Mouse (Mus musculus) lung, adult 2 months (tissue): ENCODE data around the gene Plcl1. TPM values are rescaled to one million over a fixed set of nuclear protein-coding genes. Genes with fewer than 3 reads are reported as not detected.

ENCODE experiments used
- DNase-seq: peaks from one replicate; pipeline ENCODE4 v3.0.0; 2022
- H3K4me1 ChIP-seq: fragments of 200-500 bp; 2 replicates; pipeline ENCODE4 v1.6.1; 2011; ENCODE audit warnings: low read length; ENCODE audit not compliant: control insufficient read depth, insufficient read depth
- H3K4me3 ChIP-seq: fragments of 200-500 bp; replicated peaks from 2 replicates; pipeline ENCODE3; 2011; ENCODE audit warnings: low read depth, mild to moderate bottlenecking, control low read depth, low read length; ENCODE audit errors: extremely low read depth
- CTCF ChIP-seq: fragments of 200-500 bp; IDR thresholded peaks from 2 replicates; pipeline ENCODE4 v1.5.1; 2011; ENCODE audit warnings: mild to moderate bottlenecking, low read length, control low read depth; ENCODE audit not compliant: insufficient read depth
- POLR2A ChIP-seq: fragments of 200-500 bp; IDR thresholded peaks from 2 replicates; pipeline ENCODE4 v1.6.1; 2011; ENCODE audit warnings: low read depth, mild to moderate bottlenecking, control low read depth, low read length, borderline replicate concordance; ENCODE audit errors: extremely low read depth
- WGBS: fragments of 180-500 bp; shearing (Covaris S2); methylation state at CpG from one replicate; pipeline ENCODE4 v1.1.7; 2018; 5-methylcytosine and 5-hydroxymethylcytosine counted together
- polyA plus RNA-seq: library from polyadenylated mRNA; depleted of rRNA; stranded (reverse); fragments of >200 nt; gene quantifications from 2 replicates; pipeline ENCODE4 v1.2.3, GENCODE M21; 2012

The Plcl1 gene
- polyA plus RNA-seq, 1 experiment: 2.4 TPM

DNA sequence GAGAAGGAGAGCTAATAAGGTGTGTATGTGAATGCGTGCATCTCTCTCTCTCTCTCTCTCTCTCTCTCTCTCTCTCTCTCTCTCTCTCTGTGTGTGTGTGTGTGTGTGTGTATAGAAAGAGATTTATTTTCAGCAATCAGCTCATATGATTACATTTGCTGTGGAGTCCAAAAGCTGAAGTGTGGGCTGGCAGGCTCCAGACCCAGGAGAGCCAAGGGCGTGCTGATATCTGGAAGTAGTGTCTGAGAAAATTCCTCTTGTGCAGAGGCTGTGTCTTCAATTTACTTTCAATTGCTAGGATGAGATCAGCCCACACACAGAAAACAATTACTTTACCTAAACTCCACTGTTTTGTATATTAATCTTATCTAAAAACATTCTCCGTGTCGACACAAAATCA, 179.7 kb downstream of the Plcl1 start:
- TF ChIP-seq POLR2A: no peak
- 75% methylated on average over 4 of the region's 4 CpGs for WGBS
- no peaks in the 10 kb centered on the region for H3K4me1 ChIP-seq
- H3K4me3 ChIP-seq: no peak overlapping the region
- no peak for DNase-seq

DNA sequence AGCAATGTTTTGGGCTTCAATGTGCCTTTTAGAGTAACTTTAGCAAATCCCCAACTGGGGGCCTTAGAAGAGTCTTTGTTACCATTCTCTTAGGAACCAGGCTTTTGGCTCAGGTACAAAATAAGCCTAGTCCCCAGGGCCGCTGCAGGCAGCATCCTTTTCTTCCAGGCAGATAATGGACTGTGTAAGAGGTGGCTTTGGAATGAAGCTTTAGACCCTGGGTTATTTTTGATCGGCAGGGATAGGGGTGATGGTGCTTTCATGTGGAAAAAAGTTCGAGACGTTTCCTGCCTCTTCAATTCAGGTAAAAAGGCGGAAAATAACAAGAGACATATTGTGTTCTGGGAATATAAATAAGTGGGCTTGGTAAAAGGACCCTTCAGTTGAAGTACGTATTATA, 182.4 kb downstream of the Plcl1 start:
- TF ChIP-seq POLR2A (no peak), CTCF (no peak)
- 77% methylated on average over 6 of the region's 6 CpGs for WGBS

DNA sequence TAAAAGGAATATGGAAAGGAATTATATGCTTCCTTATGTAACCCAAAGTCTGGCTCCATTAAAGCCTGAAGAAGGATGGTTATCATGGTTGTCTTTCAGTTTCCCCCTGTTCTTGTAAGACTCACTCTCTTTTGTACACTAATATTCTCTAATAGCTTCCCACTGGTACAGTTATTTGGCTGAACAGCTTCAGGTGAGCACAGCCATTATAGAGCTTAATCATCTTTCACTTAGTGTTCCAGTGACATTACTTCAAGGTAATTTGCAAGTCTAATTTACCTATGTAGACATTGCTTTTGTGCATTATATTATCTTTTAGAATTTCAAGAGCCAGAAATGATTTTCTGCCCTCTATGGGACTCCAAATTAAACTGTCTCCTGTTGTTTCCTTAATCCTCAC, 184.3 kb downstream of the Plcl1 start:
- Histone ChIP-seq H3K4me1 (no peaks in the 10 kb centered on the region), H3K4me3 (no peak overlapping the region)
- no peak for DNase-seq
- no peak for TF ChIP-seq CTCF
- TF ChIP-seq POLR2A: no peak

More for the DNA sequence above, 182.4 kb downstream of the Plcl1 start:
- H3K4me1 ChIP-seq: no peaks in the 10 kb centered on the region
- no peak for DNase-seq
- no peak overlapping the region for H3K4me3 ChIP-seq

DNA sequence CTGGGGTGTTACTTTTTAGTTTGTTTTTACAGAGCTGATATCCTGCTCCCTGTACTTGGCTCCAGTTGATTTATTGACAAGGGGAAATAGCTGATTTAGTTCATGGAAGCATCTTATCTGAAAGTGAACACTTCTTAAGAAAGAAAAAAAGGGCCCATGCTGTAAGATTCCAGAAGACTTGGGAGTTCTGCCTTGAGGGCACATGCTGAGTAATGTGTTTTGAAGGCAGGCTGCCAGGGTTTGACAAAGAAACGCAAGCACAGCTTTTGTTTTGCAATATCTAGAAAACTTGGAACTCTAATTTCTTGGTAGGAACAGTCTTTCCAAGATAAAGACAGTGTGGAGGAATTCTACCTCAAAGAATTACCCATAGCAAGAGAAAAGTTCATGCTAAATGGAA, 194.8 kb downstream of the Plcl1 start:
- Histone ChIP-seq H3K4me3 (no peak overlapping the region), H3K4me1 (no peaks in the 10 kb centered on the region)
- 35% methylated on average over 1 of the region's 1 CpGs for WGBS
- TF ChIP-seq CTCF: no peak
- no peak for TF ChIP-seq POLR2A
- DNase-seq: no peak

DNA sequence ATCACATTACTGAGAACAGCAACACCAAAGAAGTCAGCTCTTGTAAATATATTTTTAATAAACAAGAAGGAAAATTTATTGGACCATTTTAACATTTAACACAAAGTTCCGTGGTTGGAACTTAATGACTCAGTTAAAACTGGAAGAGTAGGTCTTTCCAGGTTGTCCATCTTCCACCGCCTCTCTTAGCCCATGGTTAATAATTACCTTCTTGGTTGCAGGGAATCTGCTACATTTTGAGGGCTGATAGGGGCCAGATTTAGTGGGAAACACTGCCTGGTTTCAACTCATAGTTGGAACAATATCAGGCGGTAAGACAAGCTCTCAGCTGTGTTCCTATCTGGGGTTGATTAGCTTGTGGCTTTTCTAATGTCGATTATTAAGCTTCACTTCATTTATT, 198.9 kb downstream of the Plcl1 start:
- H3K4me3 ChIP-seq: no peak overlapping the region
- DNase-seq: no peak
- TF ChIP-seq CTCF (no peak), POLR2A (no peak)
- 82% methylated on average over 4 of the region's 4 CpGs for WGBS
- H3K4me1 ChIP-seq: no peaks in the 10 kb centered on the region

DNA sequence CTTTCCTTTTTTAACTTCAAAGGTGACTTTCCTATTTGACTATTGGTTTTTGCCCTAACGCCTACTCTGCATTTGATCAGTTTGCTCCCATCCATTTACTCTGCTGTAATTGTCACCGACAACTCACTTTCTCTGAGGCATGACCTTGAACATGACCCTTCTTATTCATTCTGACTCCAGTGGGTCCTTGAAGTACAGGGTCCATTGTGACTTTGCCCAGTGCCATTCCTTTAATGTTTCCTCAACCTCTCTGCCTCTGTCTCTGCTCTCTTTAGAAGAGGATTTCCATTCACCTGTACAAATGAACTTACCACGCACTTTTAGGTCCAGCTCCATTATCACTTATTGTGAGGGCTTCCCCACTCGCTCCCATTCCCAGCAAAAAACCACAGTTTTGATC, 199.7 kb downstream of the Plcl1 start:
- DNase-seq: no peak
- WGBS: 89% methylated on average over 4 of the region's 4 CpGs
- Histone ChIP-seq H3K4me3 (no peak overlapping the region), H3K4me1 (no peaks in the 10 kb centered on the region)
- TF ChIP-seq POLR2A (no peak), CTCF (no peak)

DNA sequence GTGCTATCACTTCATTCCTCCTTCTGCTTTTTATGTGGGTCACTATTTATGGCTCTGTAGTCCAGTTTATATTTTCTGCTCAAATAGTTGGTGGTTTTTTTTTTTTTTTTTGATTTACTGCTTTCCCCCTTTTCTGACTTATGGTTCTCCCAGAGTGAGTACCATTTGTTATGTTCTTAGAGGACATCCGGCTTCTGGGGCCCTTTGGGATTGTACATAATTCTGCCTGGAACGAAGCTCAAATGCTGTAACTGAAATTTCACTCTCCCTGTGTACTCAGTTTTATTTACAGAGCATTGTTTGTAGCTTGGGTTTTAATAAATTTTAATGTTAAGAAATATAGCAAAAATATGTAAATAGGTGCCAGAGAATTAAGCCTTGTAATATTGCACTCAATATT, 200.2 kb downstream of the Plcl1 start:
- DNase-seq: no peak
- Histone ChIP-seq H3K4me1 (no peaks in the 10 kb centered on the region), H3K4me3 (no peak overlapping the region)
- TF ChIP-seq POLR2A (no peak), CTCF (no peak)
- 81% methylated on average over 2 of the region's 2 CpGs for WGBS

DNA sequence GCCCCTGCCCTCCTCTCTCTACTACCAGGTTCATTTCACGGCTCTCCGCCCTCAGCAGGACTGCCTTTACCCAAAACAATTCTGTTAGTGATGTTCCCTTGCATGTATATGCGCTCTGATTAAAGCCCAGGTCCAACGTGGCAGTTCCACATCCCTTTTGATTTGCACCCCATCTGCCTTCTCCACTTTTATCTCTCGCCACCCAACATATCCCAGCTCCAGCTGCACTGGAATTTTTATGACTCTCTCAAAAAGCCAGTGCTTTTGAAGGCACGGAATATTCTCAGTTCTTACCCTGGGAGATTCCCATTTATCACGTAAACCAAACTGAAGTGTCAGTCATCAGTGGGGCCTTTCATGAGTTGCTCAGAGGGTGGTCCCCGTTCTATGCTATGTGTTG, 200.7 kb downstream of the Plcl1 start:
- no peak for DNase-seq
- WGBS: 71% methylated on average over 8 of the region's 8 CpGs
- TF ChIP-seq CTCF (no peak), POLR2A (no peak)
- Histone ChIP-seq H3K4me1 (no peaks in the 10 kb centered on the region), H3K4me3 (no peak overlapping the region)

DNA sequence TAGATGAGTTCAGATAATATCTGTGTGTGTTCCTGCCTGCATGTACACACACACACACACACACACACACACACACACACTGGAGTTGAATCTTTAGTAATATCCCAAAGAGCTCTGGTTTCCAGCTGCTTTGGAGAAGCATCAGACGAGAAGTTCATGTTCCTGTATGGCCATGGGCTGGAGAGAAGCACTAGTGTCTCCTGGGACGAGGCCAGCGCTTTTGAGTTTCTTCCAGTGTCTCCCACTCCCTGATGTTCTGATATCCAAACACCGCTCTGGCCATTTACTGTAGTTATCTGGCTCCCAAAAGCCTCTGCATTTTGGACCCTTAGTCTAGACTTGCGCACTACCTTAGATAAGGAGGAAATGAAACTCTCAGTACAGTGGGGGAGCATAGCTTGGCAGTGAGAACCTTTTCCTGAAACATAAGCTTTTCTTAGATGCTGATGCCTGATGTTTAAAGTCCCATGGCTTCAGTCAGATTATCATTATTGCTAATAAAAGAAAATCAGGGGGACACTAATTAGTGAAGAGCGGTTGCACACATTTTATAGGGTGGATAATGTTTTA, 207.1 kb downstream of the Plcl1 start:
- Histone ChIP-seq H3K4me1 (no peaks in the 10 kb centered on the region; the same call in 1 of the 2 replicates), H3K4me3 (no peak overlapping the region)
- TF ChIP-seq CTCF (no peak), POLR2A (no peak)
- 70% methylated on average over 6 of the region's 6 CpGs for WGBS
- DNase-seq: no peak

DNA sequence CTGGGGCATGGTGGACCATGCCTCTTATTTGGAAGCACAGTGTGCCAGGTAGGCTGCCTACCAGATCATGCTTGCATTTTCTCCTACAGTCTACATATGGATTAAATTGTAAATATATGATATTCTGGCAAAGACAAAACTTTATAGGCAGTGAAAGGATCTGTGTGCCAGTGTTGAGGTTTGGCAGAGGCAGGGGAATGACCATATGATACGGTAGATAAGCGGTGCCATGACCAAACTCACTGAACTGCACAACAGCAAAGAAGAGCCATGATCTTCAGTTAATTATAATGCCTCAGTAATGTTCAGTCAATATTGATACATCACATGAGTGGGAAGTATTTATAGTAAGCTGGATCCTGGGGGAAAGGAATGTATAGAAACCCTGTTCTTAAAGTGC, 212.1 kb downstream of the Plcl1 start:
- 96% methylated on average over 2 of the region's 2 CpGs for WGBS
- H3K4me3 ChIP-seq: no peak overlapping the region
- H3K4me1 ChIP-seq: peaks cover 10% of the 10 kb centered on the region
- TF ChIP-seq POLR2A: no peak
- TF ChIP-seq CTCF: no peak
- no peak for DNase-seq
